Comparison of ENCODE assay signal across 22 mouse cellular contexts in the genomic region with DNA sequence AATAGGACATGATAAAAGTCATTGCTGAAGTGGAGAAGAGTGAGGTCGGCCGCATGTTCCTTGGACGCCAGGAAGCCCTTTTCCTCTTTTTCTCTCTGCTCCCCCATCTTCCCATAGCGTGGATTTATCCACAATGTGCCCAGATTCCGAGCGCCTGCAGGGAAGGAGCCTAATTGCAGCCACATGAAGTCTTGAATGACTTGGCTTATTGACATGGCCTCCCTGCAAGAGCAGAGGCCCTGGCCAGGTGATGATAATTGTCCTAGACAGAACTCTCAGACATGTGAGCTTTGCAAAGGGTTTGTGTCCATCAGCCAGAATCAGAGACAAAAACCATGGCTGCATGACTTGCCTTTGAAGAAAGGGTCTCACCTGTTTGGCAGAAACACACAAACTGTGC.
DNase-seq lines count a peak whose midpoint lies in the region; ATAC-seq lines count a peak whose summit lies in the region.
"Had no signal": no experiment of that assay in that cellular context is flagged by ENCODE, and none has a peak within 500 bp of the region (broad histone marks: within the 10 kb centered on the region; RNA-seq: fewer than 3 reads in every experiment).

No protein-coding gene starts in this region.

- ATAC-seq in midbrain, embryonic 14.5 days (ENCODE audit: low FRiP score, low TSS enrichment): no peak
- no peak for ATAC-seq in midbrain, embryonic 11.5 days (ENCODE audit: low FRiP score)
- no peak for ATAC-seq in limb, embryonic 11.5 days (ENCODE audit: insufficient number of reproducible peaks, low FRiP score, low TSS enrichment, low read depth)
- ATAC-seq: forebrain, embryonic 15.5 days had no signal

- H3K27ac ChIP-seq in midbrain, embryonic 14.5 days (replicated peaks; ENCODE audit: low read depth, low read length): no peak overlapping the region
- no peak overlapping the region for H3K27ac ChIP-seq in midbrain, embryonic 11.5 days (ENCODE audit: low read depth, low read length)
- 0 out of 2 replicates have a peak overlapping the region, but pooled peaks have one; percentile 30 for H3K27ac ChIP-seq in limb, embryonic 11.5 days (replicated peaks; ENCODE audit: low read depth, low read length)
- H3K27ac ChIP-seq: forebrain, embryonic 15.5 days; heart, embryonic 15.5 days; intestine, embryonic 15.5 days; limb, embryonic 15.5 days; liver, embryonic 15.5 days; macrophage; neural tube, embryonic 13.5 days had no signal

- no peak overlapping the region for H3K9ac ChIP-seq in midbrain, embryonic 14.5 days (replicated peaks; ENCODE audit: low read length)
- H3K9ac ChIP-seq in midbrain, embryonic 11.5 days (ENCODE audit: low read length): no peak overlapping the region
- no peak overlapping the region; the same call in 1 of the 2 replicates for H3K9ac ChIP-seq in limb, embryonic 11.5 days (ENCODE audit: low read length)
- H3K9ac ChIP-seq: forebrain, embryonic 15.5 days; heart, embryonic 15.5 days; intestine, embryonic 15.5 days; limb, embryonic 15.5 days; liver, embryonic 15.5 days; neural tube, embryonic 13.5 days had no signal

- peak; percentile 11 for DNase-seq in cerebellum, adult 9-11 months
- no peak for DNase-seq in cerebellum, adult 18-20 months
- peak; percentile 24 for DNase-seq in midbrain, embryonic 14.5 days
- no peak for DNase-seq in midbrain, embryonic 11.5 days (ENCODE audit: low spot score, missing footprints)
- peak; percentile 56 for DNase-seq in embryo, embryonic 10.5 days (ENCODE audit: low spot score)
- DNase-seq in limb, embryonic 11.5 days (ENCODE audit: low spot score): peak; percentile 55
- no peak for DNase-seq in gastrocnemius, adult 8-10 months (ENCODE audit: low spot score in 2 of 2)
- no peak for DNase-seq in adrenal gland, postnatal 36 days
- DNase-seq: adrenal gland, postnatal 25 days; gastrocnemius, postnatal 36 days; kidney, postnatal 4 days; layer of hippocampus, adult 9-11 months; spleen, adult 18-20 months; thymus, postnatal 36 days had no signal

- H3K4me2 ChIP-seq in midbrain, embryonic 14.5 days (ENCODE audit: low read length): no peak overlapping the region
- H3K4me2 ChIP-seq in midbrain, embryonic 11.5 days: no peak overlapping the region
- H3K4me2 ChIP-seq in limb, embryonic 11.5 days (ENCODE audit: low read depth, severe bottlenecking): no peak overlapping the region
- H3K4me2 ChIP-seq: forebrain, embryonic 15.5 days; heart, embryonic 15.5 days; intestine, embryonic 15.5 days; limb, embryonic 15.5 days; liver, embryonic 15.5 days; neural tube, embryonic 13.5 days had no signal

- 48% methylated on average over 6 of the region's 6 CpGs for WGBS in midbrain, embryonic 14.5 days
- 76% methylated on average over 6 of the region's 6 CpGs for WGBS in midbrain, embryonic 11.5 days
- 45% methylated on average over 6 of the region's 6 CpGs for WGBS in limb, embryonic 11.5 days

- no peaks in the 10 kb centered on the region for H3K9me3 ChIP-seq in midbrain, embryonic 14.5 days (ENCODE audit: control insufficient read depth, low read length)
- no peaks in the 10 kb centered on the region for H3K9me3 ChIP-seq in midbrain, embryonic 11.5 days (ENCODE audit: control insufficient read depth, low read length)
- H3K9me3 ChIP-seq in limb, embryonic 11.5 days (ENCODE audit: control insufficient read depth, low read length): no peaks in the 10 kb centered on the region
- H3K9me3 ChIP-seq: forebrain, embryonic 15.5 days; heart, embryonic 15.5 days; intestine, embryonic 15.5 days; limb, embryonic 15.5 days; liver, embryonic 15.5 days; neural tube, embryonic 13.5 days had no signal

- no peaks in the 10 kb centered on the region for H3K4me1 ChIP-seq in midbrain, embryonic 14.5 days (ENCODE audit: control insufficient read depth, insufficient read depth, low read length)
- H3K4me1 ChIP-seq in midbrain, embryonic 11.5 days (ENCODE audit: control insufficient read depth, insufficient read depth, low read length): no peaks in the 10 kb centered on the region
- H3K4me1 ChIP-seq in limb, embryonic 11.5 days (ENCODE audit: control insufficient read depth, insufficient read depth, low read length): peaks cover 8% of the 10 kb centered on the region; the same call in 1 of the 2 replicates
- H3K4me1 ChIP-seq: heart, embryonic 15.5 days; intestine, embryonic 15.5 days; limb, embryonic 15.5 days; liver, embryonic 15.5 days had no signal

- H3K4me3 ChIP-seq in midbrain, embryonic 14.5 days (replicated peaks; ENCODE audit: low read depth, low read length): no peak overlapping the region
- H3K4me3 ChIP-seq in midbrain, embryonic 11.5 days (ENCODE audit: low read depth, low read length): no peak overlapping the region
- H3K4me3 ChIP-seq in limb, embryonic 11.5 days (ENCODE audit: low read depth, low read length): no peak overlapping the region
- H3K4me3 ChIP-seq: erythroblast, embryonic 14.5 days; forebrain, embryonic 15.5 days; heart, embryonic 15.5 days; intestine, embryonic 15.5 days; limb, embryonic 15.5 days; liver, embryonic 15.5 days; neural tube, embryonic 13.5 days had no signal

- no peaks in the 10 kb centered on the region for H3K27me3 ChIP-seq in midbrain, embryonic 14.5 days (ENCODE audit: control insufficient read depth, insufficient read depth, low read length)
- H3K27me3 ChIP-seq in midbrain, embryonic 11.5 days (ENCODE audit: control insufficient read depth, insufficient read depth, low read length): no peaks in the 10 kb centered on the region
- no peaks in the 10 kb centered on the region for H3K27me3 ChIP-seq in limb, embryonic 11.5 days (ENCODE audit: control insufficient read depth, insufficient read depth, low read length)
- H3K27me3 ChIP-seq: forebrain, embryonic 15.5 days; heart, embryonic 15.5 days; intestine, embryonic 15.5 days; limb, embryonic 15.5 days; liver, embryonic 15.5 days; neural tube, embryonic 13.5 days had no signal

- no peaks in the 10 kb centered on the region for H3K36me3 ChIP-seq in midbrain, embryonic 14.5 days (ENCODE audit: control insufficient read depth, insufficient read depth, low read length)
- no peaks in the 10 kb centered on the region for H3K36me3 ChIP-seq in midbrain, embryonic 11.5 days (ENCODE audit: control insufficient read depth, insufficient read depth, low read length)
- no peaks in the 10 kb centered on the region for H3K36me3 ChIP-seq in limb, embryonic 11.5 days (ENCODE audit: control insufficient read depth, insufficient read depth, low read length)
- H3K36me3 ChIP-seq: forebrain, embryonic 15.5 days; heart, embryonic 15.5 days; intestine, embryonic 15.5 days; limb, embryonic 15.5 days; liver, embryonic 15.5 days; neural tube, embryonic 13.5 days had no signal

Comparison
In these comparisons a context has a peak if more than half of its experiments do, and no peak if none do; other contexts are left out.
1. DNase-seq: peak in cerebellum, adult 9-11 months (single experiment), midbrain, embryonic 14.5 days (single experiment), embryo, embryonic 10.5 days (single experiment) and limb, embryonic 11.5 days (single experiment); none in cerebellum, adult 18-20 months (0 of 2), midbrain, embryonic 11.5 days (single experiment), gastrocnemius, adult 8-10 months (0 of 2) and adrenal gland, postnatal 36 days (0 of 2).